Mouse (Mus musculus): ENCODE results near the gene Gabrb2. TPM values are rescaled to one million over a fixed set of nuclear protein-coding genes. Genes with fewer than 3 reads are reported as not detected.

Gene Gabrb2
- polyA plus RNA-seq, 1 experiment from 2014 or later: 17.3 TPM

DNA sequence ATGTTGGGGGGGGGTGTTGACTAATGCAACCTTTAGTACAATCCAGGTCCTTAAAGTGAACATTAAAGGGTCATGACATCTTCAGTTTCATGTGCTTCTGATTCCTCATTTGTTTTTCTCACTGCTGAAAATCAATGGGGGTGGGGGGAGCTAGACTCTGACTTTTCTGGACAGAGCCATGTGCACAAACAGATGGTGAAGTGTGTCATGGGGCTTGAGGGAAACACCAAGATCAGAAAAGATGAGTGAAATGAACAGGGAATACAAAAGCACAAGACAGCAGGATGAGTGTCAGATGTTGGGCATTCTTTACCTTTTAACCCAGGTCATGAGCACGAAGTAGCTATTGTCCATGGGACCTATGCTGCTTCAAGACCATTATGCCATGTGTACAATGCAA lies 86.4 kb downstream of the Gabrb2 start:
- H3K9me3 ChIP-seq (ENCODE audit: control insufficient read depth, low read length): no peaks in the 10 kb centered on the region
- H3K27ac ChIP-seq (ENCODE audit: low read depth, low read length): no peak overlapping the region
- H3K4me3 ChIP-seq (ENCODE audit: low read length): no peak overlapping the region
- no peak for ATAC-seq
- no peaks in the 10 kb centered on the region for H3K27me3 ChIP-seq (replicated peaks; ENCODE audit: control insufficient read depth, insufficient read depth, low read length)
- no peak overlapping the region for H3K9ac ChIP-seq (ENCODE audit: low read depth, low read length)
- 70% methylated on average over 1 of the region's 1 CpGs for WGBS
- H3K4me2 ChIP-seq (ENCODE audit: low read length): no peak overlapping the region
- no peaks in the 10 kb centered on the region for H3K4me1 ChIP-seq (ENCODE audit: control insufficient read depth, insufficient read depth, low read depth, low read length)
- H3K36me3 ChIP-seq (ENCODE audit: control insufficient read depth, insufficient read depth, low read length): no peaks in the 10 kb centered on the region

DNA sequence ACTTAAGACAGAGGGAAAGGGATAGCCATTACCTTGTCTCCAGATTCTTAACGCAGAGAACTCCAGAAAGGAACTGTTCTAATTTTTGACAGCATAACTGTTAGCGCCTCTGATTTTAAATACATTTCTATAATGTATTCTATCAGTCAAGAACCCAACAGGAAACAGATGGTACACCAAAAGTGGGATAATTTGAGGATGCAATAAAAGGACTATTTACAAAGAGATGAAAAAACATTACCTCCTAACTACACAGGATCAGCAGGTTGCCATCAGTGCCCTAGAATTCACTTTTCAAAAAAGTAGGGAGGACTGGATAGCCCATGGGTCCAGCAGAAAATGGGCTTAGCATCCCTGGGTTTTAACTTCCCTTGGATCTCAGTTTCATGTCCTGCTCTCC lies 102.4 kb downstream of the Gabrb2 start:
- Histone ChIP-seq H3K4me2 (ENCODE audit: low read length) (no peak overlapping the region), H3K9me3 (ENCODE audit: control insufficient read depth, low read length) (no peaks in the 10 kb centered on the region), H3K27ac (ENCODE audit: low read depth, low read length) (no peak overlapping the region), H3K36me3 (ENCODE audit: control insufficient read depth, insufficient read depth, low read length) (no peaks in the 10 kb centered on the region), H3K27me3 (replicated peaks; ENCODE audit: control insufficient read depth, insufficient read depth, low read length) (no peaks in the 10 kb centered on the region), H3K4me1 (ENCODE audit: control insufficient read depth, insufficient read depth, low read depth, low read length) (no peaks in the 10 kb centered on the region), H3K9ac (ENCODE audit: low read depth, low read length) (no peak overlapping the region), H3K4me3 (ENCODE audit: low read length) (no peak overlapping the region)
- ATAC-seq: no peak
- WGBS: 87% methylated on average over 2 of the region's 2 CpGs

DNA sequence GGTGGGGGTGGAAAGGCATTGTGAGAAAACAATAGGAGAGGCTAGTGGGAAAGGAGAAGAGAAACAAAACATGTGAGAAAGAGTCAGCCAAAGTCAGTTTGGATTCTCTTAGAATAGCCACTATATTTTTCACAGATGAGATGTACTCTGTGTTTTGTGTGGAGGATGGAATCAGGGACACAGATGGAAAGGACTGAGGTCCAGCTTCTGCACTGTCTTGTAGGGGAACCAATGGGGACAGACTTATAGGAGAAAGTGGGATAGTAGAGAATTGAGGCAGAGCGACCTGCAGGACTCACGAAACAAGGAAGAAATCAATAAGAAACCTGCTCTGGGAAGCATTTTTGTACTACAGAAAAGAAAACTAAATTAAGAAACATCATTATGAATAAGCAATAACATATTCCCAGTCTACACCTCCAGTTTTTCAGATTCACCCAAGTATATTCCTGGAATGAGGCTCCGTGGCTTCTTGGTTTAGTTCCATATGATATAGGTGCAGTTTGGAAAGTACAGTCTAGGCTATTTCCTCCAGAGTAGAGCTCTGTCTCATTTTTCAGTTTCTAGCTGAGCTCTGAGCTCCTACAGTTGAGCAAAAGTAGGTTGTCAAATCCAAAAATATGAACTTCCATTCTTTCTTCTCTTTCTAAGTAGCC lies 108.8 kb downstream of the Gabrb2 start:
- no peak for ATAC-seq
- WGBS: 93% methylated on average over 3 of the region's 3 CpGs
- H3K9ac ChIP-seq (ENCODE audit: low read depth, low read length): no peak overlapping the region
- H3K27ac ChIP-seq (ENCODE audit: low read depth, low read length): no peak overlapping the region
- no peaks in the 10 kb centered on the region for H3K36me3 ChIP-seq (ENCODE audit: control insufficient read depth, insufficient read depth, low read length)
- H3K9me3 ChIP-seq (ENCODE audit: control insufficient read depth, low read length): no peaks in the 10 kb centered on the region
- no peaks in the 10 kb centered on the region for H3K4me1 ChIP-seq (ENCODE audit: control insufficient read depth, insufficient read depth, low read depth, low read length)
- no peak overlapping the region for H3K4me2 ChIP-seq (ENCODE audit: low read length)
- H3K27me3 ChIP-seq (replicated peaks; ENCODE audit: control insufficient read depth, insufficient read depth, low read length): no peaks in the 10 kb centered on the region
- H3K4me3 ChIP-seq (ENCODE audit: low read length): no peak overlapping the region

DNA sequence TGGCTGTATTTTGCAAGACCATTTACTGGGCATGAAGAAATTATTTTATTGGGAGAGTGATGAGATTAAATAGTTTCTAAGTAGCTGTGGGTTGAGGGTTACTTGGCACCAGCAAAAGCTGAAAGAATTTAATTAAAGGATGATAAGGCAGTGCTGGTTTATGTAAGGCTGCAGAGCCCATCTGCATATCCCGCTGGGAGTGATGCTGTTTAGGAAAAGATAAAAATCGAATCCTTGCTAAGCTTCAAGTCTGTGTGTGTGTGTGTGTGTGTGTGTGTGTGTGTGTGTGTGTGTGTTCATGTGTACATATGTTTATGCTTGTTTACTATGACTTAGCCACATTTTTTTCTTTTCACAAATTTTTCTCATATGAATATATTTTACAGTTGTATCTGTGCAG lies 113.0 kb downstream of the Gabrb2 start:
- 53% methylated on average over 2 of the region's 2 CpGs for WGBS
- Histone ChIP-seq H3K4me1 (ENCODE audit: control insufficient read depth, insufficient read depth, low read depth, low read length) (no peaks in the 10 kb centered on the region), H3K27ac (ENCODE audit: low read depth, low read length) (no peak overlapping the region), H3K27me3 (replicated peaks; ENCODE audit: control insufficient read depth, insufficient read depth, low read length) (no peaks in the 10 kb centered on the region), H3K36me3 (ENCODE audit: control insufficient read depth, insufficient read depth, low read length) (no peaks in the 10 kb centered on the region), H3K4me2 (ENCODE audit: low read length) (no peak overlapping the region), H3K9ac (ENCODE audit: low read depth, low read length) (no peak overlapping the region), H3K9me3 (ENCODE audit: control insufficient read depth, low read length) (no peaks in the 10 kb centered on the region), H3K4me3 (ENCODE audit: low read length) (no peak overlapping the region)
- no peak for ATAC-seq

DNA sequence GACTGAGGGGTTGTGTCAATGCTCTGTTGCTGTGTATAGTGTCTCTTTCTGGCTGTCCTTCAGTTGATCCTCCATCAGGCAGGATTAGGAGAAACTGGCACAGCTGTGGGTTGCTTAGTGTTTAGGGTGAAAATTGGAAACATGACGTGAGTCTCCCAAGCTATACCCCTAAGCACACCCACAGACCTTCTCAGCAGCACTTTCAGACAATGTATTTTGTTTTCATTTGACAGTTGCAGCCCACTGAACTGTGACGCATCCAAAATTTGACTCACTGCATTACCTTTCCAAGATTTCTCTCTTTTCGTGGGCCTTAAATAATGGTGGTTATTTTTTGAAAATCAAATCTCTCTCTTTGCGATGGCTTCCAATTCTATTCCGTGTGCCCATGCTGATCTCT lies 115.7 kb downstream of the Gabrb2 start:
- H3K4me2 ChIP-seq (ENCODE audit: low read length): no peak overlapping the region
- H3K9me3 ChIP-seq (ENCODE audit: control insufficient read depth, low read length): no peaks in the 10 kb centered on the region
- H3K36me3 ChIP-seq (ENCODE audit: control insufficient read depth, insufficient read depth, low read length): no peaks in the 10 kb centered on the region
- WGBS: 79% methylated on average over 5 of the region's 5 CpGs
- H3K4me1 ChIP-seq (ENCODE audit: control insufficient read depth, insufficient read depth, low read depth, low read length): no peaks in the 10 kb centered on the region
- no peak overlapping the region for H3K27ac ChIP-seq (ENCODE audit: low read depth, low read length)
- ATAC-seq: no peak
- no peak overlapping the region for H3K4me3 ChIP-seq (ENCODE audit: low read length)
- H3K27me3 ChIP-seq (replicated peaks; ENCODE audit: control insufficient read depth, insufficient read depth, low read length): no peaks in the 10 kb centered on the region
- H3K9ac ChIP-seq (ENCODE audit: low read depth, low read length): no peak overlapping the region

DNA sequence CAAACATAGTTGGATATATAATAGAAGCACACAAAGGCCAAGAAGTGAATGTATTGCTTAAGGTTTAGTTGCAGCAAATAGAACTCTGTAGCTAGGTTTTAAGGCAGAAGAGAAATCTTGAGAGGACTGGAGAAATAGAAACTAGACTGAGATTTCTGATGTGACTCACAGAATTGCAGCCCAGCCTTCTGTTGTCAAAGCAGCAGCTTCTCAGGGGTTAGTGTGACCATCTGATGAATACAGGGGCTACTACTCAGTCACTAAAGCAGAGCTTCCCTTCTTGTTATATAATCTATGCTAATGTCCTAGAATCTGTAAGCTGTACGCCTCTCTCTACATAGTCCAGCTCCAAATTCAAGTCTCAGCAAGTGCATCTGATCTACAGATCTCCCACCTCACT lies 116.3 kb downstream of the Gabrb2 start:
- WGBS: 81% methylated on average over 1 of the region's 1 CpGs
- no peak overlapping the region for H3K27ac ChIP-seq (ENCODE audit: low read depth, low read length)

DNA sequence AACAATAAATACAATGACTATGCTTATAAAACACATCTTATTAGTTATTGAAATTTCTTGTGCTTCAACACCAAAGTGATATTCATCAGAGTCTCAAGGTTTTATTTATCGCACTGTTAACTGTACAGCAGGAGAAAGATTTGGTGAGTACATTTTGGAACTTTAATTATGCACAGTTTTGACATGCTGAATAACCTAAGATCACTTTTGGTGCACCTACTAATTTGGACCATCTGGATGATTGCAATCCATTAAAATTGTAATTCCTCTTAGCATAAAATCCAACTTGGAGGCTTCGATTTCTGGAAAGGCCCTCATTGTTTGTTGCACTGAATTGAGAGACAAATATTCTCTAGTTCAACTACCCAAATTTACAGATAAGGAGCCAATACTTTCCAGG lies 123.3 kb downstream of the Gabrb2 start:
- Histone ChIP-seq H3K27me3 (replicated peaks; ENCODE audit: control insufficient read depth, insufficient read depth, low read length) (no peaks in the 10 kb centered on the region), H3K9ac (ENCODE audit: low read depth, low read length) (no peak overlapping the region), H3K36me3 (ENCODE audit: control insufficient read depth, insufficient read depth, low read length) (no peaks in the 10 kb centered on the region), H3K4me3 (ENCODE audit: low read length) (no peak overlapping the region), H3K9me3 (ENCODE audit: control insufficient read depth, low read length) (no peaks in the 10 kb centered on the region), H3K27ac (ENCODE audit: low read depth, low read length) (no peak overlapping the region), H3K4me2 (ENCODE audit: low read length) (no peak overlapping the region), H3K4me1 (ENCODE audit: control insufficient read depth, insufficient read depth, low read depth, low read length) (no peaks in the 10 kb centered on the region)
- 79% methylated on average over 2 of the region's 2 CpGs for WGBS
- ATAC-seq: no peak

More for the DNA sequence above, 116.3 kb downstream of the Gabrb2 start:
- Histone ChIP-seq H3K36me3 (ENCODE audit: control insufficient read depth, insufficient read depth, low read length) (no peaks in the 10 kb centered on the region), H3K4me1 (ENCODE audit: control insufficient read depth, insufficient read depth, low read depth, low read length) (no peaks in the 10 kb centered on the region), H3K4me2 (ENCODE audit: low read length) (no peak overlapping the region), H3K27me3 (replicated peaks; ENCODE audit: control insufficient read depth, insufficient read depth, low read length) (no peaks in the 10 kb centered on the region), H3K4me3 (ENCODE audit: low read length) (no peak overlapping the region), H3K9me3 (ENCODE audit: control insufficient read depth, low read length) (no peaks in the 10 kb centered on the region), H3K9ac (ENCODE audit: low read depth, low read length) (no peak overlapping the region)
- no peak for ATAC-seq

DNA sequence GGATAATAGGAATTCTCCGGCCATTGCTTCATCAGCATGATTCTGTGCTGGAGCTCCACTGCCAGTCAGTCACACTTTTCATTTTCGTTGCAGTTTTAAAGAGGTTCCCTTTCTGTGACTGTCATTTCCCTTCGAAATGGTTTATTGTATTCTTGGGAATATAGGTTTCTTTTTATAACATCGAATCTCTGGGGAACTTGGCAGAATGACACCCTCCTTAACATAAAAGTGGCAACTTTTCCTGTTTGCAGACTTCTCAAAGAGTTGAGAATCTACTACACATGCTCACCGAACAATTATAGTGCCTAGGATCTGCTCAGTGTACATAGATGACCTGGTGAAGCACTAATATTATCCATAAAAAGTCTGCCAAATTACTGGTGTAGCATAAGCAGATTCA lies 146.5 kb downstream of the Gabrb2 start:
- Histone ChIP-seq H3K27ac (ENCODE audit: low read depth, low read length) (no peak overlapping the region), H3K27me3 (replicated peaks; ENCODE audit: control insufficient read depth, insufficient read depth, low read length) (no peaks in the 10 kb centered on the region), H3K4me1 (ENCODE audit: control insufficient read depth, insufficient read depth, low read depth, low read length) (no peaks in the 10 kb centered on the region), H3K9me3 (ENCODE audit: control insufficient read depth, low read length) (peaks cover 3% of the 10 kb centered on the region; the same call in 1 of the 2 replicates), H3K36me3 (ENCODE audit: control insufficient read depth, insufficient read depth, low read length) (no peaks in the 10 kb centered on the region), H3K9ac (ENCODE audit: low read depth, low read length) (no peak overlapping the region), H3K4me3 (ENCODE audit: low read length) (no peak overlapping the region), H3K4me2 (ENCODE audit: low read length) (no peak overlapping the region)
- 76% methylated on average over 5 of the region's 5 CpGs for WGBS
- no peak for ATAC-seq

DNA sequence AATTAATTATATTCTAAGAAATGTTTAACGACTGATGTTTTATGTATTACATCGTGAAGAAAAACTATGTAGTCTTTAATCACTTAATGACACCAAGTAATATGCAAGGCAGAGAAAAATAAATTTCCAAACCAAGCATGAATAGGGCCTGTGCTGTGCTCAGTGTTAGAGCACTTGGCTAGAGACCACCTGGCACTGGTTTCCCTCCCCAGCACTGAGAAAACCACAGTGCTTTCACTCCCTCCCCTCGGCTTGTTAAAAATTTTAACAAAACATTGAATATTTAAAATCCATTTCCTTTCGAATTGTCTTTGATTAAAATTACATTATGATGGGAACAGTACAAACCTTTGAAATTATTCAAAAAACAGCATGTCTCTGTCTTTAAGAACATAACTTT lies 151.9 kb downstream of the Gabrb2 start:
- Histone ChIP-seq H3K4me2 (ENCODE audit: low read length) (no peak overlapping the region), H3K4me1 (ENCODE audit: control insufficient read depth, insufficient read depth, low read depth, low read length) (no peaks in the 10 kb centered on the region), H3K9ac (ENCODE audit: low read depth, low read length) (no peak overlapping the region), H3K27me3 (replicated peaks; ENCODE audit: control insufficient read depth, insufficient read depth, low read length) (no peaks in the 10 kb centered on the region), H3K4me3 (ENCODE audit: low read length) (no peak overlapping the region), H3K27ac (ENCODE audit: low read depth, low read length) (no peak overlapping the region), H3K36me3 (ENCODE audit: control insufficient read depth, insufficient read depth, low read length) (no peaks in the 10 kb centered on the region), H3K9me3 (ENCODE audit: control insufficient read depth, low read length) (peaks cover 3% of the 10 kb centered on the region; the same call in 1 of the 2 replicates)
- 84% methylated on average over 4 of the region's 4 CpGs for WGBS
- ATAC-seq: no peak
